Mouse (Mus musculus): ENCODE measurements around the gene Ltbp4.

Ltbp4 gene

DNA sequence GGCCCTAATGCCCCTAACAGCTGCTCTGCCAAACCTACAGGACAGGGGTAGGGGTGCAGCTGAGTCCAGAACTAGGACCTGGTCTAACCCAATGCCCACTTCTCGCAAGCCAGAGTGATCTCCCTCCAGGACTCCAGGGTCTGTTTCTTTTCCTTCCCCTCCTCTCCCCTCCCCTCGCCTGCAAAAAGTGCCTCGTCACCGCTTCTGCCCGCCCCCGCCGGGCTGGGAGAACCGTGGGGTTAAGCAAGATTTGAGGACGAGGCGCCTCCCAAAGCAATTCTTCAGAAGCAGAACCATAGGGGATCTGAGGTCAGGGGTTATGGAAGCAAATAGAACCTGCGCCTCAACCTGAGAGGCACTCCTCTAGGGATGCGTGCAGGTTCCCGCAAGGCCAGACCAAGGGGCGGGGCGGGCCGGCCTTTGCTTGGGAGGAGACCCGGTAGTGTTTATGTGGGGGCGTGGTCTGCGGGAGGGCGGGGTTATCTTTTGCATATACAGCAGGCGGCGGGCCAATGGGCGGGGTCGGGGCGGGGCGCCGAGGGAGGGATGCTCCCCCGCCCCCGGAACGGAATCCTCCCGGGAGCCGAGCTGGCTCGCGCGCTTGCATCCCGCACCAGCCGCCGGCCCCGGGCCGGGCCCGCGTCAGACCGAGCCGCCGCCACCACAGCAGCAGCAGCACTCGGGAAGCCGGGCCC, 79.1 kb downstream of the Ltbp4 start, which contains the start of gene Numbl:
Gene Numbl, plus strand, starts transcription at position 229 of the 695 bp plus-strand sequence.
- peak; percentile 93 for DNase-seq (ENCODE audit: low spot score)

DNA sequence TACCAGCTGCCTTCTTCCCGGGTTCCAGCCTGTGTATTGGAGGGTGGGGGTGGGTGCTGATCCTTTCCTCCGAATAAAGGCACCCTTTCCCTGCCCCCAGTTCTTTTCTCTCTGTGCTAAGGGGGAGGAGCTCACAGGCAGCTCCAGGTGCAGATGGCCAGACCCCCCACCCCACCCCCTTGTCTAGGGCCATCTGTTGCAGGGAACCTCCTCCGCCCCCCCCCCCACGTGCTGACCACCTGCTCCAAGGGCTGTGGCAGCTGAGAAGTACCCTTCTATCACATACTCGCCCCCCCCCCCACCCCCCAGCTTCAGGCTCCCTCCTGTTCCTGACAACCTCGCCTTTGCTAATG, 79.7 kb downstream of the Ltbp4 start:
- no peak for DNase-seq (ENCODE audit: low spot score)

DNA sequence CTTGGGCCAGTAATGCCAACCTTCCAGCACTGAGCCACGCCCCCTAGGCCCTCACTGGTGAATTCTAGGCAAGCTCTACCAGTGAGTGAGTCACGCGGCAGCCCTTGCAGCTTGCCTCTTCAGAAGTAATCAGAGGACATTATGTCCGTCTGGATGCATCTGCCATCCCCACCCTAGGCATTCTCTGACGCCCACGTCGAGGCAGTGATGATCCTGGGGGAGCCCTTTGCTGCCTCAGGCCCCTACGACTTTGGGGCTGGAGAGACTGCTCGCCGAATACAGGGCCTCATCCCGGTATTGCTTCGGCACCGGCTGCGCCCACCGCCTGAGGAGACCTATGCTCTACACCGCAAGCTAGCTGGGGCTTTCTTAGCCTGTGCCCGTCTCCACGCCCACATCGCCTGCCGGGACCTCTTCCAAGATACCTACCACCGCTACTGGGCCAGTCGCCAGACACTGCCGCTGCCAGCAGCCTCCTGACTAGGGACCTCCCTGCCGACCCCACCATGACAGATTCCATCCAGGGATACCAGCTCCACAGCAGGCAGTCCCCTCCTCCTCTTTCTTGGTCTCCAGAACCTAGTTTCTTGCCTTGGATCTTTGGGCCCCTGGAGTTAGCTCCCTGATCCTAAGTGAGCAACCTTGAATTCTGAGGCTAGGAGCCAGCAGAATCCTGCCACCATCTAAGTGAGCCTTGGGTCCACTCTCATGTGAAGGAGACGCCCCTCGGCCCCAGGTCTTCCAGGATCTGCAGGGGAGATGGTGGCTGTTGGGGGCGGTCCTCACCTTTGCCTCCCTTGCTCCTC, 80.2 kb downstream of the Ltbp4 start:
- DNase-seq (ENCODE audit: low spot score): peak; percentile 71

DNA sequence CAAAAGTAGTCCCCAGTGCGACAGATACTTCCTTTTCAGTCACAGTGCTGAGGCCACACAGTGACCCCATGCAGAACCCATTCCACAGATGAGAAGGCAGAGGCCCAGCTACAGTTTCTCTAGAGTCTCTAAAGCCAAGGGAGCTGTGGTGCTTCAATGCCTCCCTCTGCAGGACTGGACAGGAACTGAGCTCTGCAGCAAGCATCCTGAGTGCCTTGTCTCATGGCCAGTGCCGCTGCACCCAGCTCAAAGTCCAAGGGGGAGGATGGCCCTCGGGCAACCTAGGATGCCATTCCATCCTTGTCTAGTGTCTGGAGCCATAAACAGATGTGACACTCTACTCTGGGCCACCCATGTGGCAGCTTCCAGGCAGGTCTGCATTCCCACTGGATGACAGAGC, 81.8 kb downstream of the Ltbp4 start:
- DNase-seq (ENCODE audit: low spot score): no peak
